Mouse (Mus musculus) adrenal gland, postnatal 25 days (tissue): Measurements from ENCODE around the gene Gm10197. TPM values are rescaled to one million over a fixed set of nuclear protein-coding genes. Genes with fewer than 3 reads are reported as not detected.

Experiments
- DNase-seq: peaks from one replicate; pipeline ENCODE4 v3.0.0; 2021; ENCODE audit warnings: mixed read lengths
- total RNA-seq: library from RNA; stranded (reverse); gene quantifications from 2 replicates; pipeline ENCODE4 v1.2.3, GENCODE M21; 2021

The Gm10197 gene
- total RNA-seq, 1 experiment from 2014 or later = not detected

- no peak for DNase-seq
These were observed 22.1 kb upstream of the Gm10197 start for GRCm38 (mm10) chr19:53393646-53394045.

DNA sequence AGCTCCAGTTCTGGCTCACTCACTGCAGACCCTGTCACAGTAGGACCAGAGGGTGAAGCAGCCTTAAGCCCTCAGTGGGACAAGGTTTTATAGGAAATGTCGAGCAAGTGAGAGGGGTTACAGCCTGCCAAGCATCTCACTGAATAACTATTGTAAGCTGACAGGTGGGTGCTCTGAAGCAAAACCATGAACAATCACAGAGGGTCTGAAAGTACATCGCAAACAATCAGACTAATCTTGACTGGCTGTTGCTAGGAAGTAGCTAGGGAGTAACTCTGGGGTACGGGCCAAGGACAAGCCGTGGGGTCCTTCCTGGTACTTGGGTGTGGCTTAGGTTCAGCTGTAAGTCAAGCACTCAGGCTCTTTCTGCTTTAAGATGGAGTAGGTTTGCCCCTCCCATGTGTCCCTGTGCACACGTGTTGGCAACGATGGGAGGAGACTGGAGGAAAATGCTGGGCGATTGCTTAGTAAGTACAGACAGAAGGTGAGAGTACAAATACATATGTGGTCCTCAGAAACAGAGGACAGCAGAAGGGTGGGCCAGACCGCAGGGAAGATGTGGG is 21.3 kb upstream of the Gm10197 start:
- DNase-seq = no peak

GRCm38 (mm10) chr19:53391787-53392186 is 20.2 kb upstream of the Gm10197 start:
- no peak for DNase-seq

DNA sequence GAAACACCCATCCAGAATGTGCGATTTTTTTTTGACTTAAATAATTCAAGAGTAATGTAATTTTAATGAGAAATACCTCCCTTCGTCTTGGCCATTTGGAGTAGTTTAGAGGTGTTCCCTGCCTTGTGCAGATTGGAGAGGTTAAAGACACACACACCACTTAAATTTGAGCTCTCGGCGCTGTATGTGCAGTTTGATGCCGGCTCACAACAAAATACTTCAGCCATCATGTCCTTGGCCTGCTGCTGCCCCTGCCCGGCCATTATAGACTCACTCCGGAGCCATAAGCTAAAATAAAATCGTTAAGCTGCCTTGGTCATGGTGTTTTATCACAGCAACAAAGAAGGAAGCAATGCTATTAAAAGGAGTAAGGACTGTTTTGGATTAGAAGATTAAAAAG is 19.8 kb upstream of the Gm10197 start:
- no peak for DNase-seq

- peak; percentile 99 for DNase-seq
These were observed 19.0 kb upstream of the Gm10197 start, which contains the start of gene Smndc1 for GRCm38 (mm10) chr19:53390495-53391007. Gene Smndc1 (minus strand): TSS chr19:53390578.

GRCm38 (mm10) chr19:53389851-53390431 is 18.4 kb upstream of the Gm10197 start:
- peak; percentile 73 for DNase-seq

- DNase-seq = no peak
These were observed 17.9 kb upstream of the Gm10197 start for GRCm38 (mm10) chr19:53389417-53389816.

GRCm38 (mm10) chr19:53383336-53383735 is 11.8 kb upstream of the Gm10197 start:
- DNase-seq = no peak

DNA sequence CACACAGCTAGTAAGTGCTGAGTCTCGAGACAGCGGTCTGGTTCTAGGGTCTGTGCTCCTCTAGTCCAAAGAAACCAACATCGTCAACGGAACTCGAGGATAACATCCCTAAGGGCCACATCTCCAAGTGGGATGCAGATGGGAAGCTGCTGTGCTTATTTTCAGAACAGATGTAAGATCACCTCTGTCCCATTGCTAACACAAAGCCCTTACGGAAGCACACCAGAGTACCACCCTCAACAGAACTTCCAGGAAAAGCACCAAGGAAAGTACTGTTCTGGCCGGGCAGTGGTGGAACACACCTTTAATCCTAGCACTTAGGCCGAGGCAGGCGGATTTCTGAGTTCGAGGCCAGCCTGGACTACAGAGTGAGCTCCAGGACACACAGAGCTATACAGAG is 6.9 kb upstream of the Gm10197 start:
- no peak for DNase-seq

GRCm38 (mm10) chr19:53377652-53378051 is 6.1 kb upstream of the Gm10197 start:
- no peak for DNase-seq

DNA sequence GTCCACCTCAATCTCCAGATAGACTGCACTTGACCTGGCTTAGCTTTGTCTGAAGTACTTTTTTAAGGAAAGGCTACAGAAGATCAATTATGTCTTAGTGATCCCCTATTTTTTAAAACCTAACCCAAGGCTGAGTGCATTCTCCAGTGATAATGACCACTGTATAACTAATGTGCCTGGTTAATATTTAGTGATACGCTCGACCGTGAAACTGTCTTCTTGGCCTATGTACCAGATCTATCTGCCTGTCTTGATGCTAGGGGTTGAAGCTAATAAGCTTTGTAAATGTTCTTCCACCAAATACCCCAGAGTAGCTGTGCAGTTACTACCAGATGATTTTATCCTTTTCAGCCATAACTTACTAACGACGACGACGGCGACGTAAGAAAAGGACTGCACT is 4.2 kb upstream of the Gm10197 start:
- no peak for DNase-seq

DNA sequence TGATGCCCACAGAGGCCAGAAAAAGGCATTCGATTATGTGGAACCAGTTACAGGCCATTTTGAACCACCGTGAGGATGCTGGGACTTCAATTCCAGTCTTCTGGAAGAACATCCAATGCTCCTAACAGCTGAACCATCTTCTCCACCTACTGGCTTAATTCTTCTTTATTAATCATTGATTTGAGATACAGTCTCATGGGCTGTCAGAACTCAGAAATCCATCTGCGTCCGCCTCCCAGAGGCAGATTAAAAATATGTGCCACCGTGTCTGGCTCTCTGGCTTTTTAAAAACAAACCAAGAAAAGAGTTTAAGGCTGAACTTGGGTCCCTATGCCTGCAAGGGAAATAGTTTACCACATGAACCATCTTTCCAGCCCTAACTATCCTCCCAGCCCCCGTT is 3.7 kb upstream of the Gm10197 start:
- no peak for DNase-seq

DNA sequence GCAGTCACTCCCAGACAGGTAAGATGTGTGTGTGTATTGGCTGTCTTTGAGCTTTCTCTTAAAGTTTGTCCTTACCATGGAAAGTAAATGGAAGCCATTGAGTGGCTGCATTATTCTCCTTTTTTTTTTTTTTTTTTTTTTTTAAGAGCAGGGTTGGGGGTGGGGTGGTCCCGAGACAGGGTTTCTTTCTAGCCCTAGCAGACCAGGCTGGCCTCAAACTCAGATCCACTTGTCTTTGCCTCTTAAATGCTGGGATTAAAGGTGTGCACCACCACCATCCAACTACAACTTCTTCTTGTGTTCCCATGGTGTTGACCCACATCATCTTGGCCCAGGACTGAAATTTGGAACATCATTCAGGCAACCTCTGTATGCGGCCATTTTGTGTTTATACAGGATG is 2.0 kb upstream of the Gm10197 start:
- no peak for DNase-seq

DNA sequence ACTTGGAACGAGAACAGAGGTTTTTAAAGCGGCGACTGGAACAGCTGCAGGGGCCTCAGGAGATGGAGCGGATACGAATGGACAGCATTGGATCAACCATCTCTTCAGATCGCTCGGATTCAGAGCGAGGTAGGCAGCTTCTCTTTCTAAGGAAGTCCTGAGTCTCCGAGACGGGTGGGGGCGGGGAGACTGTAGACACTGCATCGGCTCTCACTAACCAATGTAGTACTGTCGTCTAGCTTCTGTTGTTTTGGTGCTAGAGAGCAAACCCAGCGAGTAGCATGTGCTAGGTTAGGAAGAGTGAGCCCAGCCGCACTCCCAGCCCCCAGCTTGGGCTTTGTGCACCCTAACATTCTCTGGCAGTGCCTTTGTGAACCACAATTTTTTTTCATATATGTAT is 1.3 kb downstream of the Gm10197 start:
- DNase-seq = no peak

- DNase-seq = peak; percentile 83
These were observed 2.0 kb downstream of the Gm10197 start for GRCm38 (mm10) chr19:53369469-53370043.

GRCm38 (mm10) chr19:53366881-53367280 is 4.7 kb downstream of the Gm10197 start:
- DNase-seq = no peak

DNA sequence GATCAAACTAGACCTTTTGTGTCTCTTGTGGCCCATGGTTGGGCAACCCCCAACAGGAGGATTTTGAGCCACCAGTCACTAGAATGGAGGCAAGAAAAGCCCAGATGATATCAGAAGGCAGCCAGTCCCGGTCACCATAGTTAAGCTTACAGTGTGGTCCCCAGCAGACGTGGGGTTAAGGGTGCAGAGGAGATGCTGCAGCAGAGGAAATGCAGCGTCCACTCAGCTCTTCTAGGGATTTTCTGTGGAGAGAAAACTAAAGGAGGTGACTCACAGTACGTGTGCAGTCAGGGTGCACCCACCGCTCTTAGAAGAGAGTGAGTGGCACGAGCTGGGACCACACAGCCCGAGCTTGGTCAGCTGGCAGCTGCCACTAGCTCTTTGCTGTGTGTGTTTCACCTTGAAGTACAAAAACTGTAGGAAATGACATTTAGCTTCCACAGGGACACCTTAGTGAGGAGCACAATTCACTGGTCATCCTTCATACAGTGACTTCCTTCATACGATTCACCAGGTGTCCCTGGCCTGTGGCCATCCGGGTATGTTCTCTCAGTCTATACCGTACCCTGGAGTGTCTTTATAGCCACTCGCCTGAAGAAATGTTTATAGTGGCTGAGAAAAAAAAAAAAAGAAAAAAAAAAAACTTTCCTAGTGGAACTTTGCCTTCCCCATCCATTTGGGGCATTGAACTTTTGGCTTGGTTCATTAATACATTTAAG is 5.3 kb downstream of the Gm10197 start:
- no peak for DNase-seq

DNA sequence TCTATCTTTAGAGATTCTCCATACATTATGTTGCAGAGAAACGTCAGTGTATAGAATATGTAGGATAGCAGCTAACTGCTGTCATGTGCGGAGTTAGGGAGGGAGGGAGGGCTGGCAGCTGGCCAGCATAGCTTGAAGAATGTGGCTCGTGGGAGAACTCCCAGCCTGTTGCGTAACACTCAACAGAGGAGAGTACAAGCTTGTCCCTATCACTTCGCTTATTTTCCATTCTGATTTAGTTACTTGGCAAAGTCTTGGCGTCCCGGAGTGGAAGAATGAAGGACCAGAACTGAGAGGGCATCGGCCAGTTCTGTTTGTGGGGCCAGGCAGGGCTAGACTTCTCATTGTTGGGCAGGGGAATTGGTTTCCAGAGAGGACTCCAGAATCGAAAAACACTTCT is 6.6 kb downstream of the Gm10197 start:
- DNase-seq = peak; percentile 65

DNA sequence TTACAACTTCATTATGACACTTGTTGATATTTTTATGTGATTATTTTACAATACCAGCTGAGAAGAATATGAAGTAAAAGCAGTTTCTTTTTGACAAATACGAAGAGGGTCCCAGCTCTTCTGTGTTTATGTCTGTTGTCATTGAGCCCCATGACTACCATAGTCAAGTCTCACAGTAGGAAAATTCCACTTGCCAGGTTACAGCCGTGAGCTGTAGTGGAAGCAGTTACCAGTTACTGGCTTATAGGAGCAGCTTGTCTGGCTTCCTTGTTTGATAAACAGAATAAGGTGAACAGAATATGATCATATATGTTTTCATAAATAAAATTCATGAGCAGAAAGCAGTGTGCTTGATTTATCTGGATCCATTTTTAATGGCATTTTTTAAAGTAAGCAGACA is 7.0 kb downstream of the Gm10197 start:
- DNase-seq = no peak

- no peak for DNase-seq
These were observed 8.6 kb downstream of the Gm10197 start for GRCm38 (mm10) chr19:53362967-53363366.

DNA sequence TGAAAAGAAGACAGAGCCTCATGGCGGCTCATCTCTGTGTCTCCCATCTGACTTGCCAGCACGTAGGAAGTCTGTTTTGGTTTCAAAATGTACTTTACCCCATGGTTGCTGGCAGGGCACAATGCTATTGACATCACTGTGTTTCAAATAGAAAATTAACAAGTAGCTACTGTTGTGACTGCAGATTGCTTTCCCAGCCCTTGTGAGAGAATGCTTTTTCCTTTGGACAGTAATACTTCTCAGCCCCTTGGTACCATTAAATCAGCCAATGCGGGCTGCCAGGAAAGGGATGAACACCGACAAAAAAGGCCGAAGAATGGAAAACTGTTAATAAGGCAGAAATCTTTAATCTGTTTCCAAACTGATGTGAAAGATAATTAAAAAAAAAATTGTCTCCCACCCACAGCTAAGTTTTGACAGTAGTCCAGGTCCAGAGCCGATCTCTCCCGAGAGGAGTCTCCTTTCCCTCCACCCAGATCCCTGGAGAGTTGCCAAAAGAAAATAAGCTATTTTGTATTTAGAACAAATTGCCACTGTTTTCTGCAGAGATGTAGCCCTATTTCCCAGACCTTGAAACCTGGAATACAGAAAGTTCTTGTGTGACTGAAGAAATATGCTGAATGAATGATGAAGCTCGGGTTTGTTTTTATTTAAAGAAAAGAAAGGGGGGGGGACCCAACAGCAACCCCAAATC is 11.2 kb downstream of the Gm10197 start:
- no peak for DNase-seq

DNA sequence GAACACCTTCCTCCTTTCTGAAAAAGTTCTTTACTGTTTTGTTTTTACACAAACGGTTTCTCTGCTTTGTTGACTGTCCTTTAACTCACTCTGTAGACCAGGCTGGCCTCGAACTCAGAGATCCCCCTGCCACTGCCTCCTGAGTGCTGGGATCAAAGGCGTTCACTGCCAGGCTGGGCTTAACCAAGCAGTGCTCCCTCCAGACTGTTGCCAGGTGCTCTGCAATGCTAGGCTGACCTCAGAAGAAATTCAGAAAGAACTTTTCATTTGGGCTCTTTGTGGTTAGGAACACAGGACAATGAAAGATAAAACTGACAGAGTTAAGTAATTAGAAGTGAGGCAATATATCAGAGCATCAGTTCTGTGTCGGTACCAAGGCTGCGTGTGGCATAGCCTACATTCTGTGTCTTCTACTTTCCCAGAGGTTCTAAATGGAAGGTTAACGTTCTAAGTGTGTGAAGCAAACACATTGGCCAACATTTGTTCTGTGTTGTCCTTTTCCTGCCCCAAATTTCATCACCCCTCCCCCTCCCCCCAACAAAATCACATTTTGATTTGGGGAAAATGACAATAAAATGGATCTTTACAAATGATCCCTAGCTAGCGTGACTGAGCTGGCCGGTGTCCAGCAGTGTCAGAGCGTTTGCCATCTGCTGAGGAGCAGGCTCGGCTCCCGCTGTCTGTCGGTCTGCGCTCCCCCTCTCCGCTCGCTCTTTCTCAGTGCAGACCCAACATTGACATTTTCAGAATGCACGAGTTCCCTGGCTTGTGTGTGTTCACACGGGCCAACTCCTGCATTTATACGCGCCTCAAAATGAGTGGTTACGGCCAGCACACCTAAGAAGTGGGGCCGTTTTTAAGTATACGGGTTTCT is 12.2 kb downstream of the Gm10197 start:
- peak; percentile 79 for DNase-seq
